Mouse (Mus musculus): ENCODE data around the gene Actc1. TPM values are rescaled to one million over a fixed set of nuclear protein-coding genes. Genes with fewer than 3 reads are reported as not detected.

Gene Actc1
- total and polyA plus RNA-seq, 2 experiments from 2014 or later = 0.17 to 1.4 TPM

GRCm38 (mm10) chr2:114050150-114050549 lies 3.2 kb downstream of the Actc1 start:
- Histone ChIP-seq H3K4me3 (ENCODE audit: low read depth, low read length) (no peak overlapping the region), H3K27ac (ENCODE audit: low read depth, low read length) (no peak overlapping the region), H3K4me2 (ENCODE audit: low read depth) (no peak overlapping the region), H3K9me3 (ENCODE audit: low read length) (no peaks in the 10 kb centered on the region), H3K36me3 (ENCODE audit: insufficient read depth) (no peaks in the 10 kb centered on the region), H3K4me1 (ENCODE audit: insufficient read depth) (no peaks in the 10 kb centered on the region), H3K9ac (no peak overlapping the region), H3K27me3 (ENCODE audit: insufficient read depth, low read length) (no peaks in the 10 kb centered on the region)
- ATAC-seq (no peak), DNase-seq (no peak)
- TF ChIP-seq CTCF (IDR thresholded peaks at IDR 0.05; ENCODE audit: low read depth) = no peak
- WGBS = 96% methylated on average over 7 of the region's 7 CpGs

- no peak overlapping the region for H3K9ac ChIP-seq
- no peak overlapping the region for H3K27ac ChIP-seq (ENCODE audit: low read depth, low read length)
- DNase-seq (no peak), ATAC-seq (no peak)
- no peak overlapping the region for H3K4me3 ChIP-seq (ENCODE audit: low read depth, low read length)
- 97% methylated on average over 7 of the region's 7 CpGs for WGBS
- no peaks in the 10 kb centered on the region for H3K36me3 ChIP-seq (ENCODE audit: insufficient read depth)
- no peak overlapping the region for H3K4me2 ChIP-seq (ENCODE audit: low read depth)
- no peak for TF ChIP-seq CTCF (IDR thresholded peaks at IDR 0.05; ENCODE audit: low read depth)
- no peaks in the 10 kb centered on the region for H3K9me3 ChIP-seq (ENCODE audit: low read length)
- no peaks in the 10 kb centered on the region for H3K4me1 ChIP-seq (ENCODE audit: insufficient read depth)
- no peaks in the 10 kb centered on the region for H3K27me3 ChIP-seq (ENCODE audit: insufficient read depth, low read length)
Measured at GRCm38 (mm10) chr2:114049372-114049771, 4.0 kb downstream of the Actc1 start.

GRCm38 (mm10) chr2:114047960-114048611 lies 5.3 kb downstream of the Actc1 start:
- no peak overlapping the region for H3K9ac ChIP-seq
- TF ChIP-seq CTCF (IDR thresholded peaks at IDR 0.05; ENCODE audit: low read depth) = no peak
- H3K27ac ChIP-seq (ENCODE audit: low read depth, low read length) = no peak overlapping the region
- no peaks in the 10 kb centered on the region for H3K4me1 ChIP-seq (ENCODE audit: insufficient read depth)
- ATAC-seq (peak; percentile 69), DNase-seq (peak; percentile 57)
- no peak overlapping the region for H3K4me3 ChIP-seq (ENCODE audit: low read depth, low read length)
- WGBS = 78% methylated on average over 5 of the region's 5 CpGs
- H3K36me3 ChIP-seq (ENCODE audit: insufficient read depth) = no peaks in the 10 kb centered on the region
- no peaks in the 10 kb centered on the region for H3K9me3 ChIP-seq (ENCODE audit: low read length)
- no peak overlapping the region for H3K4me2 ChIP-seq (ENCODE audit: low read depth)
- no peaks in the 10 kb centered on the region for H3K27me3 ChIP-seq (ENCODE audit: insufficient read depth, low read length)

- Histone ChIP-seq H3K36me3 (ENCODE audit: insufficient read depth) (no peaks in the 10 kb centered on the region), H3K27me3 (ENCODE audit: insufficient read depth, low read length) (no peaks in the 10 kb centered on the region), H3K4me2 (ENCODE audit: low read depth) (no peak overlapping the region), H3K9me3 (ENCODE audit: low read length) (no peaks in the 10 kb centered on the region), H3K4me1 (ENCODE audit: insufficient read depth) (no peaks in the 10 kb centered on the region), H3K4me3 (ENCODE audit: low read depth, low read length) (no peak overlapping the region), H3K9ac (no peak overlapping the region), H3K27ac (ENCODE audit: low read depth, low read length) (no peak overlapping the region)
- WGBS = 96% methylated on average over 5 of the region's 5 CpGs
- ATAC-seq (no peak), DNase-seq (no peak)
- no peak for TF ChIP-seq CTCF (IDR thresholded peaks at IDR 0.05; ENCODE audit: low read depth)
Measured at GRCm38 (mm10) chr2:114046151-114046664, 7.1 kb downstream of the Actc1 start.

- Histone ChIP-seq H3K36me3 (ENCODE audit: insufficient read depth) (no peaks in the 10 kb centered on the region), H3K27me3 (ENCODE audit: insufficient read depth, low read length) (no peaks in the 10 kb centered on the region; the same call in 1 of the 2 replicates), H3K4me3 (ENCODE audit: low read depth, low read length) (no peak overlapping the region), H3K9me3 (ENCODE audit: low read length) (no peaks in the 10 kb centered on the region), H3K9ac (no peak overlapping the region), H3K4me1 (ENCODE audit: insufficient read depth) (no peaks in the 10 kb centered on the region), H3K27ac (ENCODE audit: low read depth, low read length) (no peak overlapping the region), H3K4me2 (ENCODE audit: low read depth) (no peak overlapping the region)
- DNase-seq (no peak), ATAC-seq (no peak)
- WGBS = 87% methylated on average over 2 of the region's 2 CpGs
- TF ChIP-seq CTCF (IDR thresholded peaks at IDR 0.05; ENCODE audit: low read depth) = no peak
Measured at GRCm38 (mm10) chr2:114037926-114038325, 15.4 kb downstream of the Actc1 start.

- Histone ChIP-seq H3K4me1 (ENCODE audit: insufficient read depth) (no peaks in the 10 kb centered on the region), H3K4me3 (ENCODE audit: low read depth, low read length) (no peak overlapping the region), H3K4me2 (ENCODE audit: low read depth) (no peak overlapping the region), H3K9me3 (ENCODE audit: low read length) (no peaks in the 10 kb centered on the region), H3K36me3 (ENCODE audit: insufficient read depth) (no peaks in the 10 kb centered on the region), H3K27ac (ENCODE audit: low read depth, low read length) (no peak overlapping the region), H3K9ac (no peak overlapping the region), H3K27me3 (ENCODE audit: insufficient read depth, low read length) (no peaks in the 10 kb centered on the region; the same call in 1 of the 2 replicates)
- no peak for DNase-seq
- TF ChIP-seq CTCF (IDR thresholded peaks at IDR 0.05; ENCODE audit: low read depth) = no peak
- no peak for ATAC-seq
- 65% methylated on average over 2 of the region's 2 CpGs for WGBS
Measured at GRCm38 (mm10) chr2:114032259-114032658, 21.1 kb downstream of the Actc1 start.

- Histone ChIP-seq H3K4me2 (ENCODE audit: low read depth) (no peak overlapping the region), H3K9me3 (ENCODE audit: low read length) (no peaks in the 10 kb centered on the region), H3K4me3 (ENCODE audit: low read depth, low read length) (no peak overlapping the region), H3K27me3 (ENCODE audit: insufficient read depth, low read length) (no peaks in the 10 kb centered on the region), H3K4me1 (ENCODE audit: insufficient read depth) (no peaks in the 10 kb centered on the region), H3K27ac (ENCODE audit: low read depth, low read length) (no peak overlapping the region), H3K9ac (no peak overlapping the region), H3K36me3 (ENCODE audit: insufficient read depth) (no peaks in the 10 kb centered on the region)
- ATAC-seq = no peak
- DNase-seq = no peak
- WGBS = 90% methylated on average over 6 of the region's 6 CpGs
- TF ChIP-seq CTCF (IDR thresholded peaks at IDR 0.05; ENCODE audit: low read depth) = no peak
Measured at GRCm38 (mm10) chr2:114023383-114023782, 30.0 kb downstream of the Actc1 start.
